Mouse (Mus musculus): ENCODE data around the gene Tnfaip2.

- TF ChIP-seq CTCF (IDR thresholded peaks at IDR 0.05; ENCODE audit: low read depth, low read length) (no peak), GATA1 (IDR thresholded peaks at IDR 0.05; ENCODE audit: borderline replicate concordance, low read length) (no peak), TAL1 (conservative IDR thresholded peaks at IDR 0.05; ENCODE audit: low read depth, low read length) (no peak), GATA2 (IDR thresholded peaks at IDR 0.05; ENCODE audit: borderline replicate concordance, low read depth, low read length) (no peak), POLR2AphosphoS5 (IDR thresholded peaks at IDR 0.05; ENCODE audit: insufficient replicate concordance, low read depth, low read length) (no peak)
Observed at GRCm38 (mm10) chr12:111409583-111409982, 32.7 kb upstream of the Tnfaip2 start.

Measured in G1E (cell line).